Mouse (Mus musculus) 3134 (cell line): ENCODE data around the gene Med4.
A peak's percentile ranks its signal among the peaks of the same experiment; 100 is the strongest.

Experiments
- DNase-seq: peaks from one replicate; pipeline ENCODE4 v3.0.0-alpha.2; 2011; ENCODE audit warnings: low spot score; ENCODE audit not compliant: insufficient read length; ENCODE audit errors: extremely low read depth

Gene Med4

GRCm38 (mm10) chr14:73552341-73553121, 42.7 kb downstream of the Med4 start:
- peak; percentile 87 for DNase-seq

- DNase-seq = no peak
Observed at GRCm38 (mm10) chr14:73553122-73553696, 43.4 kb downstream of the Med4 start.
